Mouse (Mus musculus) stomach, postnatal 0 days (tissue): Measurements from ENCODE around the gene Cog8.

ENCODE experiments used
- CTCF ChIP-seq: IDR thresholded peaks from 2 replicates; pipeline ENCODE4 v1.5.1; 2016; ENCODE audit warnings: antibody characterized with exemption, low read depth, mild to moderate bottlenecking, moderate library complexity
- EP300 ChIP-seq: optimal IDR thresholded peaks from 2 replicates; pipeline ENCODE3; 2016; ENCODE audit warnings: antibody characterized with exemption

DNA sequence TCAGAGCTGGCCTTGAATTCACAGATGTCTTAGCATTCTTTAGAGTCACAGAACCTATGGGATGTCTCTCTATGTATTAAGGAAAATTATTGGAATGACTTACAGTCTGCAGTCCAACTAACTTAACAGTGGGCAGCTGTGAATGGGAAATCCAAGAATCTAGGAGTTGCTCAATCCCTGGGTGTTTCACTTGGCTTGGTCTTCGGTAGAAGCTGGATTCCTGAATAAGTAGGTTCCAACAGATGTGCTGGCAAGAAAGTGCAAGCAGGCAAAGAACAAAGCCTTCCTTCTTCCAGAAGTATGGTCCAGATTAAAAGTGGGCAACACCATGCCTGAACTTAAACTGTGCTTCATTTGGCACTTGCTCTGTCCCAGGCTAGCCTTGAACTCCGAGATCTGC is 44.1 kb upstream of the Cog8 start:
- TF ChIP-seq EP300 (no peak), CTCF (no peak)
